Mouse (Mus musculus) thymus, adult 2 months (tissue): ENCODE measurements around the gene Btbd8.

Experiments
- CTCF ChIP-seq: fragments of 200-500 bp; IDR thresholded peaks from 2 replicates; pipeline ENCODE4 v1.5.1; 2012; ENCODE audit warnings: mild to moderate bottlenecking, control low read depth, low read length, moderate library complexity, borderline replicate concordance; ENCODE audit not compliant: control insufficient read depth, poor library complexity, insufficient read depth; ENCODE audit errors: extremely low read depth
- POLR2A ChIP-seq: fragments of 200-500 bp; IDR thresholded peaks from 2 replicates; pipeline ENCODE4 v1.6.1; 2012; ENCODE audit warnings: mild to moderate bottlenecking, low read length, control low read depth, moderate library complexity; ENCODE audit not compliant: control insufficient read depth, poor library complexity, insufficient read depth; ENCODE audit errors: extremely low read depth

DNA sequence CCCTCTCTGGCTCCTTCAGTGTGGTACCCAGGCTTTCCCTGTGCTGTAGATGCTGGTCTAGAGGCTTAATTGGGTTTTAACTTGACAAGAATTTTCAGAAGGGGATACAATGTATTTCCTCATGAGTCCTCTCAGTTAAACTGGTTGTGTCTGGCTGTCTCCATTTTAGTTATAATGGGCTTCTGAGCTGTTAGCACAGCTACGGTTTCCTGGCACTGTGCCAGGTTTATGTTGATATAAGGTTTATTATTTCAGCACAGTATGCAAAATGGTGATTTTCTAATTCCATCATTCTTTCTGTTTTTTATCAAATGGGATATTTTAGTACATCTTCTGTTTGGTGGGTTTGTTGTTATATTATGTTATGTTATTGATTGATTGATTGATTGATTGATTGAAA, 16.1 kb upstream of the Btbd8 start:
- TF ChIP-seq CTCF (no peak), POLR2A (no peak)
